ENCODE assay signal across 8 mouse cellular contexts in genomic region chrX:169085871-169086270, GRCm38 (mm10).
DNase-seq lines count a peak whose midpoint lies in the region; ATAC-seq and TF ChIP-seq lines count a peak whose summit lies in the region.

No protein-coding gene starts in this region.

- no peak for ATAC-seq in CD4-positive, CD25-positive, alpha-beta regulatory T cell, adult 4 months
- peak; percentile 63; the same call in 1 of the 2 replicates for ATAC-seq in erythroid progenitor cell, adult 5-6 weeks (replicated peaks; ENCODE audit: low FRiP score, poor library complexity, severe bottlenecking)

- TF ChIP-seq CTCF in bone marrow, adult 2 months (IDR thresholded peaks at IDR 0.05; ENCODE audit: control insufficient read depth, insufficient read depth, low read length), result peak; percentile 27; the same call in 1 of the 2 replicates
- peak; percentile 39; the same call in 1 of the 2 replicates for TF ChIP-seq CTCF in lung, adult 2 months (IDR thresholded peaks at IDR 0.05; ENCODE audit: insufficient read depth, low read length)

- no peaks in the 10 kb centered on the region for H3K4me1 ChIP-seq in bone marrow, adult 2 months (ENCODE audit: control insufficient read depth, insufficient read depth, low read length)
- H3K4me1 ChIP-seq in lung, adult 2 months (ENCODE audit: control insufficient read depth, insufficient read depth, low read length), result no peaks in the 10 kb centered on the region; the same call in 1 of the 2 replicates

- WGBS in bone marrow, adult 2 months, result 6% methylated on average over 5 of the region's 5 CpGs
- WGBS in lung, adult 2 months, result 9% methylated on average over 5 of the region's 5 CpGs

- no peak overlapping the region for H3K4me3 ChIP-seq in bone marrow, adult 2 months (replicated peaks; ENCODE audit: control insufficient read depth, low read depth, low read length)
- no peak overlapping the region for H3K4me3 ChIP-seq in lung, adult 2 months (replicated peaks; ENCODE audit: extremely low read depth, low read depth, low read length)

- peak; percentile 65 for DNase-seq in CD4-positive, CD25-positive, alpha-beta regulatory T cell, adult 2 months (ENCODE audit: low read depth, low spot score)
- peak; percentile 40 for DNase-seq in A20 (ENCODE audit: low read depth, low spot score)
- DNase-seq in kidney, postnatal 25 days, result peak; percentile 57 to 80
- peak; percentile 52 for DNase-seq in lung, adult 2 months
- peak; percentile 11 for DNase-seq in skeletal muscle tissue, adult 2 months (ENCODE audit: low read depth, low spot score)

- no peak overlapping the region for H3K27ac ChIP-seq in bone marrow, adult 2 months (ENCODE audit: control insufficient read depth, insufficient read depth, low read depth, low read length, poor library complexity)

- TF ChIP-seq POLR2A in bone marrow, adult 2 months (IDR thresholded peaks at IDR 0.05; ENCODE audit: borderline replicate concordance, control insufficient read depth, low read depth, low read length), result no peak
- TF ChIP-seq POLR2A in lung, adult 2 months (IDR thresholded peaks at IDR 0.05; ENCODE audit: borderline replicate concordance, extremely low read depth, low read depth, low read length), result no peak

Comparison
In these comparisons a context has a peak if more than half of its experiments do, and no peak if none do; other contexts are left out.
1. DNase-seq: peak in every context shown above with its lines; median percentile 68 in kidney, postnatal 25 days; 65 in CD4-positive, CD25-positive, alpha-beta regulatory T cell, adult 2 months; 52 in lung, adult 2 months; 40 in A20; 11 in skeletal muscle tissue, adult 2 months.